Mouse (Mus musculus): Measurements from ENCODE around the gene Gpr137.
A peak's percentile ranks its signal among the peaks of the same experiment; 100 is the strongest.

Gpr137 gene

DNA sequence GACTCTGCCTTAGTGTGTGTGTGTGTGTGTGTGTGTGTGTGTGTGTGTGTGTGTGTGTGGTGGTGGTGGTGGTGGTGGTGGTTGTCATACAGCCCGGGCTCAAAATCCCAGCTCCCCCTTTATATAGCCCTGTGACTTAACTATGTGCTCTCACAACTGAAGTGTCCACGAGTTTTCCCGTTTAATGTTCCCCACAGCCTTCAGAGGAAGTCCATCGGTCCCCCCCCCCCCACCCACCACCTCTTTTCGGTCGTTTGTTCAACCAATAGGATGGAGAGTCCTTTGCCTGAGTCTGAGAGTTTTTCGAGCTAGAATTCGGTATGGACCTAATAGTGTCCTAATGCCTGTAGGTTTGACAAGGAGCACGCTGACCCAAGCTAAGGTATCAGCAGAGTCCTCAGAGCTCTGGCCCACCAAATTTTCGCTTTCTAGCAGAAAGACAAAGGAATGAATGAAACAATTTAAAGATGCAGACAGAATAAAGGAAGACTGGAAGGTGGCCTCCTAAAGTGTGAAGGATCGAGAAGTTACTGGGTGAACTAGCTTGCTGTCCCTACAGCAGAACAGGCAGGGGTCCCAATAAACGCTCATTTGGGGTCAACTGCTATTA is 31.4 kb upstream of the Gpr137 start:
- no peak for DNase-seq (ENCODE audit: low read depth, low spot score)

DNA sequence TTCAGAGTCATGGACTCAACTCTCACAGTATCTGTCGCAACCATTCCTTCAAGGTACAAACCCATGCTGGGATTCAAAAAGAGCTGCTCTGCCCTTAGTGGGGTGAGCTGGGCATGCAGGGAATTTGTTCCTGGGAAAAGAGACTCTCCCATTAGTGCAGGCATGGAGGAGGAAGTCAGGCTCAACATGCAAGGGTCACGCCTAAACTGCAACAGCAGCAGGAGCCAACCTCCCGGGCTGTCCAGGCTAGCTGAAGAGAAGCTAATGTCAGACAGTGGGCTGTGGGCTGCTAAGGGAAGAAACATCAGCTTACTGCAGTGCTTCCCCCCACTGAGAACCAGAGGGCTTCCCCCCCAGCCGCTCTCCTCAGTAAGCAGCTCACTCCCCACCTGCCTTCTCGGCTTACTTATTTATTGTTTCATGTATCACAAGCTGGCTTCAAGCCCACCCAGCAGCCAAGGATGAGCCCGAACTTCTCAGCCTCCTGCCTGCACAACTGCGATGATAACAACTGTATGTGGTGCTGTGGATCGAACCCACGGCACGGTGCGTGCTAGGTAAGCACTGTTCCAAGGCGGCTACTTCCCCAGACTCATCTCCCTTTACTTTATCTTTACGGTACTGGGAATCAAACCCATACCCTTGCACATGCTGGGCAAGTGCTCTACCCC is 30.1 kb upstream of the Gpr137 start:
- no peak for DNase-seq (ENCODE audit: low read depth, low spot score)

DNA sequence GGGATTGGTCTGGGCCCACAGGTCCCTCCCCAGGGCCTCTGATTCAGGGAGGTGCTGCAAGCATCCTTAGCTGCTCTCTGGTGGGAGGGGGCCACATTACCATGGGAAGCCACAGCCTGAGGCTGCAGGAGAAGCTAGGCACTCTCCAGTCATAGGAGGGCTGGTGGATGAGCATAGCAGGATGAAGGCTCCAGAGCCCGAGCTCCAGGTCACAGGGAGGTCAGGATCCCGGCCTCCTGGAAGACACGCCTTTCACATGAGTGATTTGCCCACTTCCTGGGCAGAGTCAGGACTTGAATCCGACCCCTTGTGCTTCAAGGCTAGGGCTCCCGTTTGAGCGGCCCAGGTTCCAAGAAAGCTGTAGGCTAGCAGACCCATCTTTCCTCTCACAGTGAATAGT is 29.4 kb upstream of the Gpr137 start:
- no peak for DNase-seq (ENCODE audit: low read depth, low spot score)

DNA sequence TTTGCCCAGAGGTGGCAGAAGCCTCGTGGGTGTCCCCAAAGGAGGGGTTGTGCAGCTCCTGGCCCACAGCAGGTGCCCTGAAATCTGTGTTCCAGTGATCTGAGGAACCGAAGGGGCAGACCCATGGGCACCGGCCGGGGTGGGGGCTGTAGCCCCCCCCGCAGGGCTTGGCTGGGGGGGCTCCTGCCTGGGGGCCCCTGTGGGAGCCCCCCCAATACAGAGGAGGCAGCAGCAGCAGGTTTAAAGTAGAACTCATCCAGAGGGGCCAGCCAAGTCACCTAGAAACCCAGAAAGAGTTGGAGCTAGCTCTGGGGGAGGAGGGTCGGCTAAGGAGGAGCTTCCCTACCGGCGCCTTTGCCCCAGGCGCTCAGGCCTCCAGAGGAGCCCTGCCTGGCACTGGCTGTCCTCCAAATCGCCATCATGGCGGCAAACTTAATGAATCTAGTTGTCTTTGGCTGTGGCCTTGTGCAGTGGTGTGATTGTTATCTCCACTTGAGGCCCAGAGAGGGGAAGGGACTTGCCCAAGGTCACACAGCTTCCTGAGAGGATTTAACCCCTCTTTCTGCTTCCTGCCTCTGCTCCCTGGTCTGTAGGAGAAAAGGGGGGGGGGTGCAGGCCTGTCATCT is 28.3 kb upstream of the Gpr137 start:
- DNase-seq (ENCODE audit: low read depth, low spot score), result no peak

DNA sequence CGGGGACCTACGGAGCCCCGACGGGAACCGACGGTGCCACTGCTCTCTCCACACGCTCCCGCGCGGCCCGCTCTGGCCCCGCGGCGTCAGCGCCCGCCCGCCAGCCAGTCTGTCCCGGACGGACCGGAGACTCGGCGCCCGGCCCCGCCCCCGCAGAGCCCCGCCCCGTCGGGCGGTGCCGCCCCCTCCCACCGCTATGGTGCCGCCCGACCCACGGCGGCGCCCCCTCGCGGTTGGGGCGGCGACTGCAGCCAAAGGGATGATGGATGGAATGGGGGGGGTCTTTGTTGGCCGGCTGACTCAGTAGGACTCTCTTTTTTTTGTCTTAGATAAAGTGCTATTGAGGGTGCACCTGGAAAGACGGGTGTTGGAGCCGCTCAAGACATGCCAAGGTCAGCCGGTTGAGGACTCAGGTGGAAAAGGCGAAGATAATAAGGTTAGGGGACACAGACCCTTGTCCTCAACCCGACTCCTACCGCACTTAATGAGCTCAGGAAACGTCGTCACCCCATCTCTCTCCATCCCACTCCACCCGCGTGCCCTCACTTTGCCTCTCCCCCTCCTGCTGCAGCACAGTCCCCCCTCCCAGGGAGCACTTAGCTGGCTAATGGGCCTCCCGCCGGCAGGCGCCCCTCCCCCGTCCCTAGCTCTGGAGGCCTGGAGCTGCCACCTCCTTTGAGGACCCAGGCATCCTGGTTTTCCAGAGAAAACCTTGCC is 27.5 kb upstream of the Gpr137 start:
- no peak for DNase-seq (ENCODE audit: low read depth, low spot score)

DNA sequence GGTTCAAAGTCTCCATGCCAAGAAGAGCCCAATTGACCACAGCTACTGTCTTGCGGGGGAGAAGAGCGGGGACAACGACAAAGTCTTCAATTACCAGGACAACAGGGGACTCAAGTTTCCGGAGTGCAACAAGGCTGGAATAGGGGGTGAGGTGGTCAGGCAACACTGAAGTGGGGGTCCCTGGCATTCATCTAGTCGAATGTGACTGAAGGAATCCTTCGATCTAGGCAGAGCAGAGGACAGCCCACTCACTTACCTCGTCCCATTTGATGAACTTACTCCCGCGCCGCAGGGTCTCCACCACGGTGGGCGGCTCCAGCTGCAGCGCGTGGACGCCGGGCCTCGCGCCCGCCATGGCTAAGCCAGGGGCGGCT is 27.0 kb upstream of the Gpr137 start:
- DNase-seq (ENCODE audit: low read depth, low spot score), result no peak

DNA sequence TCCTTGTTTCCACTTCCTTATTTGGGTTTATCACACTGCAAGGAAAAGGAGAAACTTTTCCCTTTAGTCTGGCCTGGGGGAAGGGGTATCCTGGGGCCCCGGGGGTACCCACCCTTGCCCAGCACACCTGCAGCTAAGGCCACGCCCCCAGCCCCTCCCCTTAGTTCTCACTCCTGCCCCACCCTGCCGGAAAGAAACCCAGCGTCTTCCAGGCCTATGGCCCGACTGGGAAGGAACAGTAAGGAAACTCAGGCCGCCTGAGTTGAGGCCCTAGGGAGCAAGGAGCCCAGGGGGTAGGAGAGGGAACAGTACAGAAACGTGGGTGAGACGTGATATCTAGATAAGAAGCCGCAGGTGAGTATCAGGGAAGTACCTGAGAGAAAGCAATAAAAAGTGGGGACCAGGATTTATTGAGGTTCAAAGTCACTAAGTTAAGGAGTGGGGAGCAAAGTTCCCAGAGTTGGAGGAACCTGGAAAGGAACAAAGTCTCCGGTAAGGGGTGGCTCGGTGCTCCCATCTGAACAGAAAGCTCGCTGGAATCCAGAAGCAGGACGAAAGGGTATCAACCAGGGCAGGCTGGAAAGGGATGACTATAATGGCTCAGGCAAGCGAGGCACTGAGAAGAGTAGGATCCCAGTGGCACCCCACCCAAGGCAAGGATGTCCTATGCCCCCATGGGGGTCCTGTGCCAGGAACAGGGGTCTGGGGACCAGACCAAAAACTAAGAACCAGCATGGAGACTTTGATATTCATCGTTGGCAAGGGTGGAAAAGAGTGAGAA is 26.4 kb upstream of the Gpr137 start:
- DNase-seq (ENCODE audit: low read depth, low spot score), result no peak

DNA sequence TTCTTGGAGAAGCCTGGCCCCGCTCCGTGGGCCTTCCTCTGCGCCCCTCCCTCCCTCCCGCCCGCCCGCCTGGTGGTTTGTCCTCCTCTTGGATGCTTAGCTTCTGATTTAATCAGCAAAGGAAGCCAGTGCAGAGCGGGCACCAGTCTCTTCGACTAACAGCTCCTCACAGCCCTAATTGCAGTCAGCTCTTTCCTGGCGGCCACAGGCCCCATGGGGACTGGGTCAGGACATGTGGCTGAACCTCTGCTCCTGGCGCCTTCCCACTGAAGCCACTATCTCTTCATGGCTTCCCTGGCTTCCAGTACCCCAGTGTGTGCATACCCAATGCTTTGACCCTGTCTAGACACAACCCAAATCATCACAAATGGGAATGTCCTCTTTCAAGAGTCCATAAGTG is 14.2 kb upstream of the Gpr137 start:
- DNase-seq (ENCODE audit: low read depth, low spot score), result no peak

DNA sequence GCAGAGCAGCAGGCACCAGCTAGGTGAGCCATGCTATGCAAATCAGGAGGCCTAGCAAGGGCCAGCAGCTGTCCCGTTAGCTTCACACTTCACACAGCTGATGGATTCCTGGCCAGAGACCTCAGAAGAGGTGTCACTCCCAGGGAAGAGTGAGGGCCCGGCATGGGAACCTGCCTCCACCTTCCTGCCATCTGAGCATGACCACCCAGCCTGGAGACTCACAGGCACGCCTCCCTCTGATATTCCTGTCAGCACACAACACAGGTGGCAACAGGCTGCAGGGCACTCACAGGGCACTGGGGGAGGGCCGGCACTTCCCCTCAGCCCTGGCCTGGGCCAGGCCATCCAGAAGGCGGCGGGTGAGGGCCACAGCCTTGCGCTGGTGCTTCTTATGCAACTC is 13.1 kb upstream of the Gpr137 start:
- DNase-seq (ENCODE audit: low read depth, low spot score), result no peak

DNA sequence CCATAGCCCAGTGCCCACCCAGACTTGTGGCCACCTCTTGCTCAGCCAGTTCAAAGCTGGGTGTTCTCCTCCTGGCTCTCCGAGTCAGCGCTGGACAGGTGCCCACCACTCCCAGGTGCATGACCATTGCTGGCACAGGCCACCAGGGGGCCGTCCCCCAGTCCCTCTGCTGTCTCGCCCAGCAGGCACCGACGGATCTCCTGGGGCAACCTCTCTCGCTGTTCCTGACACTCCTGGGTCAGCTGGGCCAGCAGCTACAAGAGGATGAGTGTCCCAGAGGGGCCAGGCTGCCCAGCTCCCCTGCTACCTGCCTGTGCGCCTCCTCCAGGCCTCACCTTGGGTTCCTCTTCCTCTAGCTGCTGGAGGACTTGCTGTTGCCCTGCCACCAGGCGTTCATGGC is 11.8 kb upstream of the Gpr137 start:
- DNase-seq (ENCODE audit: low read depth, low spot score), result no peak

DNA sequence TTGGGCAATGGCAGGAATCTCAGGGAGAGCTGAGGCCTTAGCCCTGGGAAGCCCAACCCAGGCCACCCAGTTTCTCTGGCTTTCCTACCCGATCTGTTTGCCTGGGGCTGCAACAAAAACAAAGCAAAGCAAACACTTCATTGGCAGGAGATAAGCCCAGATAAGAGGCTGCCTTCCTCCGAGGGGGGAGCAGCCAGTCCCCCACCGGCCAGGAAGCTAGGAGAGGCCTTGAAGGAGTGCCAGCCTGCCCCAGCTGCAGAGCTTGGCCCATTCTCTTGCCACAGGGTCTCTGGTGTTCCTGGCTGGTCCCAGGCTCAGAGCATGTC is 10.4 kb upstream of the Gpr137 start:
- DNase-seq (ENCODE audit: low read depth, low spot score), result no peak

DNA sequence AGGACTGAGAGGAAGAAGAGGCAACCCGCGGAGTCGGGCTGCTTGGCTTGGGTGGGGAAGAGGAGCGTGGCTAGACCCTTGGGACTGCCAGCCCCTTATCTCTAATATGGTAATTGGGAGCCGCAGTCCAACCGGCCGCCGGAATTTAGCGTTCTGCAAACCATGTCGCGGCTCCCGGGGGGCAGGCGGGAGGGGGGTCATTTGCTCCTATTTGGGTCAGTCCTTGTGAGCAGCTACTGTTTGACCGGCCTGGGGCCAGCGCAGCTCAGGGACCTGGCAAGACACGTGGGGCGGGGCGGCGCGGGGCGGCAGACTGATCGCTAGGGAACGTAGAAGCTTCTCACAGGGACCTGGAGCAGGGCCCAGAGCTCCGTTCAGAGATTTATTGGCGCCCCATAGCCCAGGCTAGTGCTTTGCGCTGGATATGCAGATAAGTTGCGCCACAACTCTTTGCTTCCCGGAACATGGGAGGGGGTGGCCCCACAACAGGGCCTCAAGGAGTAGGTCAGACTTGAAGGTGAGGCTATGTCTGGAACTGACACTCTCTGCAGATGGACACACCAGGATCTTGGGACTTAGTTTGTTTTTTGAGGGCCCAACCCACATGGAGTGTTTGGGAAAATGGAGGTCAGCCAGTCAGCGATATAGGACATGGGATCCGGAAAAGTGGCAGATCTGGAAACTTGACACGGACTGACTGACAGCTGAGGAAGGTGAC is 9.9 kb upstream of the Gpr137 start:
- no peak for DNase-seq (ENCODE audit: low read depth, low spot score)

DNA sequence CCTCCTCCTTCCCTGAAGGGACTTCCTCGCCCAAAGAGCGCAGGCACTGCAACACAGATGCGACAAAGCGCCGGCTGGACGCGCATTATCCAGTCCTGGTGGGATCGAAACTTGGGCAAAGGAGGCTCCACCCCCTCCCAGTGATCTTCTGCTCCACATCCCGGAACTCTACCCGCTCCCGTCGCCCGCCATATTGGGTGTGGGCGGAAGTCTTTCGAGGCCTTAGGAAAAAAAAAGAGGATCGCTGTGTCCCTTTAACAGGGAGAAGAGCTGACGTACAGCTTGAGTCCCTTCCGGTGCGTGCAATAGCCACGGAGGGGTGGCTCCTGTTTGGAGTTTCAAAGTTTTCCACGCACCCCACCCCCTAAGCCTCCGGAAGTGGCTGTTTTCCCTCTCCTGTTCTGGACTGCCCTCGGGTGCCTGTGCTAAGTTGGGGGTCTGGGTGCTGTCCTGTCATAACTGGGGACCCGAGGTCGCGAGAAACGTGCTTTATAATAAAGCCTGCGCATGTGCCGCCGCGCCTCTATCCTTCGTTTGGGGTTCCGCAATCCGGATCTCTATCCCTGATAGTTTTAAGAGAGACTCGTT is 9.2 kb upstream of the Gpr137 start:
- peak; percentile 72 for DNase-seq (ENCODE audit: low read depth, low spot score)

DNA sequence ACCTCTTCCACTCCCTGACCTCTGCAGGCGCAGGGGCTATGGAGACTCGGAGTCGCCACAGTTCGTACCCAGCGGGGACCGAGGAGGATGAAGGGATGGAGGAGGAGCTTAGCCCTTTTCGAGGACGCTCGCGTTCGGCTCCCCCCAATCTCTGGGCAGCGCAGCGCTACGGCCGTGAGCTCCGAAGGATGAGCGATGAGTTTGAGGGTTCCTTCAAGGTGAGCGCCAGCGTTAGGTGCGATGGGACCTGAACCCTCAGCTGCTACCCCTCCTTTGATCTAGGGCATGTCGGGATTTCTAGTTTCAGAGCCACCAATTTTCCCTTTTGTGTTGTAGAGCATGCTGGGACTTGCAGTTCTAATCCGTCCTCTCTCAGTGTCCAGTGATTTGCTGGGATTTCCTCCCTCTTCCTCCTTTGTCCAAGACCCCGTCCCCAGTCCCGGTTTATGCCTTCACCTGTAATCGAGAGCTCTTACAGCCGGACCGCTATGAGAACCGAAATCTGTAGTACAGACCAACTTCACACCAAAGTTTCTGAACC is 8.4 kb upstream of the Gpr137 start:
- no peak for DNase-seq (ENCODE audit: low read depth, low spot score)

DNA sequence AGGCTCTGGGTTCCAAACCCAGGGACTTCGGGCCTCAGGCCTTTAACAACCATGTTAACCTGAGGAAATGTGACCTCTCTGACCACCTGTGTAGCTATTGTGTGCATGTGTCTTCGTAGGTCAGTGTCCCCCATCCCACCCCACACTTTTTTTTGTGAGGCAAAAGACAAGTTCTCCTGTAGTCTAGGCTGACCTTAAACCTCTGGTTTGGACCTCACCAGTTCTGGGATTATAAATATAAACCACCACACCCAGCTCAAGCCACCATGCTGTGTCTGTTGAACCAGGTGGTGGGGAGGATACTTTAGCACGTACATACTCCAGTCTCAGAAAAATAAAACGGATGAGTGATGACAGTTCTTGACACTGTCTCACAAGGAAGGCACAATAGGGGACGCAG is 7.7 kb upstream of the Gpr137 start:
- DNase-seq (ENCODE audit: low read depth, low spot score), result no peak

DNA sequence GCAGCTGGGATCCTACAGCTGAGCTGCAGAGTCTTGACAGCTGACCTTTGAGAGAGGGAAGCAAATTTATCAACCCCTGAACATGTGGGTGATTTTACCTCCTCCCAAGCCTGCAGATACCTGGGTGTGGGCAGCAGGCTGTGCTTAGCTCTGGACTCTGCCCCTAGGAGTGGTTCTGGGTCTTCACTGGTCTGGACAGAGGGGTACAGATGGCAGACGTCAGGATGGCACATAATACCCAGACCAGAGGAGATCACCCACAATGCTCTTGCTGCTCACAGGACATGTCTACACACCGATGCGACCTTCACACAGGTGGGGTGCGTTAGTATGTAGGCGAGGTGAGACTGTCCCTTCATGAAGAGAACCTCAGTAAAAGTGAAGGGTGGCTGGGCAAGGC is 7.3 kb upstream of the Gpr137 start:
- DNase-seq (ENCODE audit: low read depth, low spot score), result no peak

DNA sequence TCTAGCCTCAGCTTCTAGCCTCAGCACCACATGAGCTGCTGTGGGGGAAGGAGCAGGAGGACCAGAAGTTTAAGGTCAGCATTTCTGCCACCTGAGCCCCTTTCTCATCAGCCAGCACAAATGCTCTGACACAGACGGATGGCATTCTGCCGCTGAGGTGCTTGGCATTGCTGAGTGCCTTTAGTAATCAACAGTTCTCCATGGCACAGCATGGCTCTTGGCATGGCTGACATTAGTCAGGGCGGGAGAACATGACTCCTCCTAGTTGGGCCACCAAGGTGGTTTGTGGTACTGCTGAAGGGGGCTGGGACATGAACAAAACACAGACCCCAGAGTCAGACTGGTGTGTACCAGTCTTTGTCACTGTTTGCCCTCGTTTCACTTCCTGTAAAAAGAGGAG is 5.9 kb upstream of the Gpr137 start:
- DNase-seq (ENCODE audit: low read depth, low spot score), result no peak

DNA sequence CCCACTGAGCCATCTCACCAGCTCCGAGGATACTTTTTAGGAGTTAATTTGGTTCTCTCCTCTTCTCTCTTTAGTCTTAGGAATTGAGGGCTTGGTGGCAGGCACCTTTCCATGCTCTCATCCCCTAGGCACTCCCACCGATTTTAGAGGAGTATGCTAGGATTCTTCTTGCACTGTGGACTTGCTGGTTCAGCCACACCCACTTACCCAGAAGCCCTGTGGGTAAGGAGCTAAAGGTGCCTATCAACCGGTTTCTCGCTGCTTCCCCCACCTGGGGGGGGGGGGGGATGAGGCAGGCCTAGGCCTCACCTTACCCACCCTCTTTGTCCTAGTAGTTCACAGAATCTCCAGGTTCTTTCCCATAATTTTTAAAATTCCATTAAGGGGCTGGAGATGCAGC is 5.5 kb upstream of the Gpr137 start:
- no peak for DNase-seq (ENCODE audit: low read depth, low spot score)

DNA sequence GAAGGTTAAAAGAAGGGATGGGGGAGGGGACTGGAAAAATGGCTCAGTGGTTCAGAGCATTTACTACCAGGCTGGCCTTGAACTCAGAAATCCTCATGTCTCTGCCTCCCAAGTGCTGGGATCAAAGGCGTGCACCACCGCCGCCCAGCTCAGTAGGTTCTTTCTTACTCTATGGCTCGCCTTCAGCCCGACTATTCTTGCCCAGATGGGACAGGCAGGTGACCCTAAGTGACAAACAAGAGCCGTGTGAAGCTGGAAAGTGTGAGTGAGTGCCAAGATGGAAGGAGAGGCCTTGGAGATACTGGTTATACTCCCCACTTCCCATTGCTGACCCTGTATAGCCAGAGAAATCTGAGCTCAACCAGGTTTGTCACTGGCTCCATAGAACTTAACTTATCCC is 1.4 kb upstream of the Gpr137 start:
- DNase-seq (ENCODE audit: low read depth, low spot score), result no peak

DNA sequence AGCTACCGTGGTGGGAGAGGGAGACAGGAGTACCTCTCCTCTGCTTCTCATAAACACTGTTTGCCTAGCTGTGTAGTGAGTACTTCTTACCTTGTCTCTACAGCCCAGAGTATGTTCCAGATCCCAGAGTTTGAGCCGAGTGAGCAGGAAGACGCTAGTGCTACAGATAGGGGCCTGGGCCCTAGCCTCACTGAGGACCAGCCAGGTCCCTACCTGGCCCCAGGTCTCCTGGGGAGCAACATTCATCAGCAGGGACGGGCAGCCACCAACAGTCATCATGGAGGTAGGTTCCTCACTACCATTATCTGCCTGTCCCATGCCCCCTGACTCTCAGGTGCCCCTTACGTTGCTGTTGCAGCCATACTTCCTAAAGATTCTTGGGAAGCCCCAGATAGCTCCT is 484 bp upstream of the Gpr137 start:
- DNase-seq (ENCODE audit: low read depth, low spot score), result no peak
